9 mouse cellular contexts compared by ENCODE assay signal in the genomic region with DNA sequence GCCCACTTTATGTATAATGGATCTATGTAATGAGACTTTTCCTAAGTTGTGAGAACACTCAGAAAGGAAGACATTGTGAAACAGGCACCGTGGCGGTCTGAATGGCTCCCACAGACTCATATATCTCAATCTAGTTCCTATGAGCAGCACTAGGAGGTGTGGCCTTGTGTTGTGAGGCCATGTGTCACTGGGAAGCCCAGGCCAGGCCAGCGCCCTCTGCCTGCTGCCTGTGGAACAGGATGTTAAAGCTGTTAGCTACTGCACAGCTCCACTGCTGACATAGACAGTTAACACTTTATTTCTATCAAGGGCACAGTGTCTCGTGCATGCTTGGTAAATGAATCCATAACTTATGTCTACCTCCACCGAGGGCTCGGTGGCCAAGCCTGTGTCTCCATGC. TPM values are rescaled to one million over a fixed set of nuclear protein-coding genes. Genes with fewer than 3 reads are reported as not detected.
DNase-seq lines count a peak whose midpoint lies in the region; ATAC-seq and TF ChIP-seq lines count a peak whose summit lies in the region.
"Had no signal": no experiment of that assay in that cellular context is flagged by ENCODE, and none has a peak within 500 bp of the region (broad histone marks: within the 10 kb centered on the region; RNA-seq: fewer than 3 reads in every experiment).

No protein-coding gene starts in this region.

- H3K27ac ChIP-seq in gastrocnemius, adult 2 months, result no peak overlapping the region
- no peak overlapping the region for H3K27ac ChIP-seq in intestine, embryonic 15.5 days
- H3K27ac ChIP-seq in forebrain, embryonic 13.5 days, result no peak overlapping the region

- H3K27me3 ChIP-seq in C2C12 (ENCODE audit: control insufficient read depth, insufficient read depth, insufficient read length), result no peaks in the 10 kb centered on the region
- H3K27me3 ChIP-seq in intestine, embryonic 15.5 days (replicated peaks), result no peaks in the 10 kb centered on the region
- H3K27me3 ChIP-seq in forebrain, embryonic 13.5 days, result no peaks in the 10 kb centered on the region
- H3K27me3 ChIP-seq: megakaryocyte, embryonic 14.5 days had no signal

- no peak overlapping the region for H3K4me3 ChIP-seq in gastrocnemius, adult 2 months
- no peak overlapping the region for H3K4me3 ChIP-seq in C2C12 (ENCODE audit: insufficient read depth, poor library complexity, severe bottlenecking)
- no peak overlapping the region for H3K4me3 ChIP-seq in intestine, embryonic 15.5 days (replicated peaks)
- H3K4me3 ChIP-seq in forebrain, embryonic 13.5 days, result no peak overlapping the region
- H3K4me3 ChIP-seq: megakaryocyte, embryonic 14.5 days had no signal

- no peaks in the 10 kb centered on the region for H3K79me2 ChIP-seq in C2C12 (ENCODE audit: control insufficient read depth, insufficient read depth)

- peak; percentile 59 for TF ChIP-seq CTCF in gastrocnemius, adult 2 months (IDR thresholded peaks at IDR 0.05)
- peak; percentile 31 for TF ChIP-seq CTCF in C2C12 (IDR thresholded peaks at IDR 0.05; ENCODE audit: control insufficient read depth, insufficient read depth, insufficient read length)

- no peaks in the 10 kb centered on the region for H3K9me3 ChIP-seq in intestine, embryonic 15.5 days
- no peaks in the 10 kb centered on the region for H3K9me3 ChIP-seq in forebrain, embryonic 13.5 days (replicated peaks)
- H3K9me3 ChIP-seq: megakaryocyte, embryonic 14.5 days had no signal

- H3K36me3 ChIP-seq in C2C12 (ENCODE audit: control insufficient read depth, insufficient read depth), result peaks cover 82% of the 10 kb centered on the region
- peaks cover 36% of the 10 kb centered on the region for H3K36me3 ChIP-seq in intestine, embryonic 15.5 days
- peaks cover 68% of the 10 kb centered on the region for H3K36me3 ChIP-seq in forebrain, embryonic 13.5 days (ENCODE audit: poor library complexity, severe bottlenecking)

- H3K4me2 ChIP-seq in intestine, embryonic 15.5 days (replicated peaks), result no peak overlapping the region
- no peak overlapping the region for H3K4me2 ChIP-seq in forebrain, embryonic 13.5 days

- no peaks in the 10 kb centered on the region for H3K79me3 ChIP-seq in C2C12 (ENCODE audit: low read depth)

- intact Hi-C loops in gastrocnemius, adult 2 months (cut with DNase I), result no loop called here

- ATAC-seq in intestine, embryonic 15.5 days, result peak; percentile 60
- no peak for ATAC-seq in forebrain, embryonic 13.5 days

- H3ac ChIP-seq in C2C12 (ENCODE audit: control insufficient read depth, insufficient read length, low read depth), result no peak overlapping the region

- no peak overlapping the region for H3K9ac ChIP-seq in intestine, embryonic 15.5 days
- no peak overlapping the region for H3K9ac ChIP-seq in forebrain, embryonic 13.5 days

- 79% methylated on average over 6 of the region's 6 CpGs for WGBS in intestine, embryonic 15.5 days
- 81% methylated on average over 6 of the region's 6 CpGs for WGBS in forebrain, embryonic 13.5 days

- peak; percentile 38 for DNase-seq in gastrocnemius, adult 2 months
- no peak for DNase-seq in gastrocnemius, postnatal 25 days
- peak; percentile 21 for DNase-seq in adrenal gland, adult 8-10 months
- DNase-seq in lung, postnatal 14 days, result peak; percentile 43
- DNase-seq in thymus, postnatal 10 days (ENCODE audit: low spot score in 2 of 2), result peak; percentile 33 to 61

- no peaks in the 10 kb centered on the region for H3K4me1 ChIP-seq in intestine, embryonic 15.5 days (replicated peaks)
- H3K4me1 ChIP-seq in forebrain, embryonic 13.5 days, result no peaks in the 10 kb centered on the region

TF ChIP-seq in C2C12, 6 proteins besides CTCF, POLR2A, EP300 and RAD21:
- TF ChIP-seq USF1 (IDR thresholded peaks at IDR 0.05; ENCODE audit: low read depth) (no peak), MAX (IDR thresholded peaks at IDR 0.05) (peak; percentile 66)
TF ChIP-seq in C2C12: peak in this region for 1.

RNA-seq across cellular contexts. Expression of a gene that starts 14.7 kb away (rescaled TPM):
- total RNA-seq in gastrocnemius, adult 2 months (2021), result 100 to 1,000 TPM; 112 to 125 TPM
- total RNA-seq in gastrocnemius, postnatal 25 days (2021), result 100 to 1,000 TPM; 104 to 109 TPM
- 440 TPM for polyA plus RNA-seq in C2C12 (2012; fragmentation: generic; extraction: Trizol)
- 100 to 1,000 TPM; 184 to 239 (median 209) TPM for total RNA-seq in adrenal gland, adult 8-10 months (2022)
- 238 and 258 TPM in 2 replicates for polyA plus RNA-seq in intestine, embryonic 15.5 days (2015; fragmentation: Nextera tagmentation; extraction: Ambion mirVana)
- 281 and 294 TPM in 2 replicates for polyA plus RNA-seq in forebrain, embryonic 13.5 days (2015; fragmentation: Nextera tagmentation; extraction: Ambion mirVana)

RNA-seq across cellular contexts. Expression of a gene that starts 33.1 kb away (rescaled TPM):
- total RNA-seq in gastrocnemius, adult 2 months (2021), result under 1 TPM in 1 of 2 experiments, not detected in 1; 0.17 TPM
- not detected for total RNA-seq in gastrocnemius, postnatal 25 days (2021)
- polyA plus RNA-seq in C2C12 (2012; fragmentation: generic; extraction: Trizol), result not detected
- total RNA-seq in adrenal gland, adult 8-10 months (2022), result not detected
- not detected in 2 replicates for polyA plus RNA-seq in intestine, embryonic 15.5 days (2015; fragmentation: Nextera tagmentation; extraction: Ambion mirVana)
- polyA plus RNA-seq in forebrain, embryonic 13.5 days (2015; fragmentation: Nextera tagmentation; extraction: Ambion mirVana), result not detected in 2 replicates
